Mouse (Mus musculus) spleen, adult 2 months (tissue): Measurements from ENCODE around the gene Tsc2. TPM values are rescaled to one million over a fixed set of nuclear protein-coding genes. Genes with fewer than 3 reads are reported as not detected.

Experiments
- DNase-seq, 2 experiments: peaks; one replicate each; pipeline versions ENCODE4 v3.0.0 to v3.0.0-alpha.2; 2012 to 2021; ENCODE audit warnings: low spot score in 2 of 2, low read depth in 1 of 2
- H3K27ac ChIP-seq: fragments of 200-500 bp; 2 replicates; pipeline ENCODE4 v1.5.1; 2012; ENCODE audit warnings: low read length, inconsistent platforms; ENCODE audit not compliant: insufficient read depth
- H3K27me3 ChIP-seq: fragments of 200-500 bp; 2 replicates; pipeline ENCODE4 v1.6.1; 2012; ENCODE audit warnings: mild to moderate bottlenecking, moderate library complexity, low read length, inconsistent platforms; ENCODE audit not compliant: control insufficient read depth, insufficient read depth
- H3K36me3 ChIP-seq: fragments of 200-500 bp; 2 replicates; pipeline ENCODE4 v1.6.1; 2012; ENCODE audit warnings: mild to moderate bottlenecking, low read length, inconsistent platforms; ENCODE audit not compliant: control insufficient read depth, insufficient read depth
- H3K4me1 ChIP-seq: fragments of 200-500 bp; 2 replicates; pipeline ENCODE4 v1.6.1; 2011; ENCODE audit warnings: inconsistent platforms; ENCODE audit not compliant: control insufficient read depth, insufficient read depth, insufficient read length
- H3K4me3 ChIP-seq: fragments of 200-500 bp; 2 replicates; pipeline ENCODE4 v1.5.1; 2011; ENCODE audit warnings: mild to moderate bottlenecking, inconsistent platforms; ENCODE audit not compliant: insufficient read depth, insufficient read length; ENCODE audit errors: extremely low read depth
- CTCF ChIP-seq: fragments of 200-500 bp; IDR thresholded peaks from 2 replicates; pipeline ENCODE4 v1.5.1; 2011; ENCODE audit warnings: mild to moderate bottlenecking, inconsistent platforms; ENCODE audit not compliant: insufficient read depth, insufficient read length, insufficient replicate concordance; ENCODE audit errors: extremely low read depth
- POLR2A ChIP-seq: fragments of 200-500 bp; IDR thresholded peaks from 2 replicates; pipeline ENCODE4 v1.6.1; 2011; ENCODE audit warnings: low read depth, low read length, inconsistent platforms
- WGBS: fragments of 180-500 bp; shearing (Covaris S2); methylation state at CpG from one replicate; pipeline ENCODE4 v1.1.7; 2018; 5-methylcytosine and 5-hydroxymethylcytosine counted together
- polyA plus RNA-seq: library from polyadenylated mRNA; depleted of rRNA; stranded (reverse); fragments of >200 nt; gene quantifications from 2 replicates; pipeline ENCODE4 v1.2.3, GENCODE M21; 2012

Gene Tsc2
- polyA plus RNA-seq, 1 experiment: 86.1 TPM

DNA sequence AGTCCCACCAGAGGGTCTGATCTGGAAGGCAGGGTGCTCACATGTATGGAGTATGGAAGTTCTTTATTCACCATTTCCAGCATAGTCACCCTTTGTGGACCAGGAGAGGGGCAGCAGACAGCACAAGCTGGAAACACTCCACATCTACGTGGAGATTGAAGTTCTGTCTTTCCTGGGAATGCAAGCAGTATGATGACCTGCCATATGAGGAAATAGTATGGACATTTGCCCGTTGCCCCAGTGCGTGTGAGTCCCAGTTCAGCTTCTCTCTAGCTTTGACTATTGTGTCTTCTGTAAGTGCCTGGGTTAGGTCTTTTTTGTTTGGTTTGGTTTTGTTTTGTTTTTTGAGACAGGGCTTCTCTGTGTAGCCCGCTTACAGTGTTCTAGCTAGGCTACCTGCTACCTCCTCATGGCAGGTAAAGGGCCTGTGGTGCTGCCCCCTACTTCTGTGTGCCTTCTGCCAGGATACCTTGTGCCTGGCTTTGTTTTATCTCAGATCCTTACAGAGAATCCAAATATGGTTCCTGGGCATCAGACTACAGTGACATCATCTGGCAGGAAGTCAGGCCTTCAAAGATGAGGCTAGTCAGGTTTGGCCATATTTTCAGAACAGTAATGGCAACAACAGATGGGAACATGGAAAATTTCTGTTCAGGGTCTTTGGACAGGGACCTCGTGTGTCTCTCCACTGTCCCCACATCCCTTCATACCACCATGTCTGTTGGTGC lies 72.0 kb downstream of the Tsc2 start:
- peaks cover 4% of the 10 kb centered on the region; the same call in 1 of the 2 replicates for H3K4me1 ChIP-seq

GRCm38 (mm10) chr17:24559146-24559545 lies 73.3 kb downstream of the Tsc2 start:
- H3K4me3 ChIP-seq: no peak overlapping the region
- no peak for TF ChIP-seq CTCF
- no peak for TF ChIP-seq POLR2A
- peaks cover 4% of the 10 kb centered on the region; the same call in 1 of the 2 replicates for H3K4me1 ChIP-seq
- no peak for DNase-seq
- H3K27me3 ChIP-seq: no peaks in the 10 kb centered on the region
- H3K27ac ChIP-seq: peak overlapping the region; percentile 51
- no peaks in the 10 kb centered on the region for H3K36me3 ChIP-seq
- 83% methylated on average over 3 of the region's 3 CpGs for WGBS

More for the DNA sequence above, 72.0 kb downstream of the Tsc2 start:
- Histone ChIP-seq H3K36me3 (peaks cover 3% of the 10 kb centered on the region), H3K27ac (no peak overlapping the region), H3K4me3 (no peak overlapping the region), H3K27me3 (no peaks in the 10 kb centered on the region)
- 89% methylated on average over 5 of the region's 5 CpGs for WGBS
- no peak for DNase-seq
- TF ChIP-seq POLR2A (no peak), CTCF (no peak)

DNA sequence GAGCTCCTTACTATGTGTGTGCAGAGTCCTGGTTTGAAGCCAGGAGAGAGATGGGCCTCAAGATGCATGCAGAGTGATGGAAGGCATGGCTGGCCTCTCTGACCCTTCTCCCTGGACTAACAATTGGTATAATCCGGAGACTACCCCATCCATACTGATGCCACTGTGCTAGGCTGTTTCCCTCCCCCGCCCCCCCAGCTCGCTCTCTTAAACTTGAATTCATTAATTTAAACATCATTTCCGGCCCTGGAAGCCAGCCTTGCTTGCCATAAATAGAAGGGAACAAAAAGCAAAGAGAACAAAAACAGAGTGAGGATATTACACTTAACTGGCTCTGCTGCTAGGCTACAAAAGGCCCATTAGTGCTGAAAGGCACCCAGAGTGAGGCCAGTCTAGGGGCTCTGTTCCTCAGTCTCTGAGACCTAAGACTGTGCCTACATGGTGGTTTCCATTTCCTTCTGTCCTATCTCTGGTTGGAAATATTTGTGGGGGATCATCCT lies 73.8 kb downstream of the Tsc2 start:
- Histone ChIP-seq H3K36me3 (no peaks in the 10 kb centered on the region), H3K4me1 (peaks cover 4% of the 10 kb centered on the region; the same call in 1 of the 2 replicates), H3K27me3 (no peaks in the 10 kb centered on the region), H3K4me3 (no peak overlapping the region), H3K27ac (peak overlapping the region; percentile 25)
- 31% methylated on average over 4 of the region's 4 CpGs for WGBS
- TF ChIP-seq CTCF (no peak), POLR2A (no peak)
- no peak for DNase-seq

GRCm38 (mm10) chr17:24557091-24557490 lies 75.3 kb downstream of the Tsc2 start:
- TF ChIP-seq CTCF (no peak), POLR2A (no peak)
- Histone ChIP-seq H3K27me3 (no peaks in the 10 kb centered on the region), H3K4me3 (no peak overlapping the region), H3K27ac (no peak overlapping the region), H3K4me1 (peaks cover 4% of the 10 kb centered on the region; the same call in 1 of the 2 replicates), H3K36me3 (no peaks in the 10 kb centered on the region)
- DNase-seq: no peak
- WGBS: 92% methylated on average over 7 of the region's 7 CpGs

GRCm38 (mm10) chr17:24551050-24551444 lies 81.4 kb downstream of the Tsc2 start:
- H3K27ac ChIP-seq: no peak overlapping the region
- no peak for DNase-seq
- H3K4me1 ChIP-seq: no peaks in the 10 kb centered on the region
- TF ChIP-seq POLR2A (no peak), CTCF (no peak)
- 72% methylated on average over 3 of the region's 3 CpGs for WGBS
- H3K27me3 ChIP-seq: no peaks in the 10 kb centered on the region
- H3K36me3 ChIP-seq: no peaks in the 10 kb centered on the region; the same call in 1 of the 2 replicates
- peak overlapping the region; percentile 77; the same call in 1 of the 2 replicates for H3K4me3 ChIP-seq

DNA sequence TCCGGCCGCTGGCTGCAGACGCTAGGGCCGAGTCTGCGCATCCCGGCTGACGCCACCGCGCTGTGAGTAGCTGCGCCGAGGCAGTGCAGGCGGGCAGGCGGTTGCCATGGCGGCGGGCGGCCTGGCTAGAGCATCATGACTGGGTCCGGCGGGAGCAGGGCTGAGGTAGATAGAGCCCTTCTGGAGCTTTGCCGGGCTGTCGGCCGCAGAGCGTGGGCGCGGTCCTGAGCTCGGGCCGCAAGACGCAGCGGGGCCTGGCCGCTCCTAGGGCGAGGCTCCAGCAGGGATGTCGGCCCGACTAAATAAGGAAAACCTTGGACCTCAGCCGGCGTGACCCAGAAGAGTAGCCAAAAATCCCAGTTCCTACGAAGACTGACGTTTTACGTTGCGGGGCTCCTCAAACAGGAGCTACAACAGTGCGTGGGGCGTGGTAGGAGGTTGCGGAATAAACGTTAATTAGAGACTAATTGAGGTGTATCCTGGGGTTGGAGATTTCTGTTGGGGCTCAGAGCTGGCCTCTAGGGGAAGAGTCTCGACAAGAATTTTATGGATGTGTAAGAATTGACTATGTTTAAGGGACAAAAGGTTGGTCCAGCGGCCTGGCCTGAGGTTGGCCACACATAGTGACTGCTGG lies 81.9 kb downstream of the Tsc2 start:
- H3K4me1 ChIP-seq: no peaks in the 10 kb centered on the region
- H3K36me3 ChIP-seq: no peaks in the 10 kb centered on the region; the same call in 1 of the 2 replicates
- TF ChIP-seq CTCF: no peak
- no peak for TF ChIP-seq POLR2A
- H3K27me3 ChIP-seq: no peaks in the 10 kb centered on the region
- H3K27ac ChIP-seq: peak overlapping the region; percentile 81
- 5% methylated on average over 44 of the region's 44 CpGs for WGBS
- peak overlapping the region; percentile 77 for H3K4me3 ChIP-seq
- peak; percentile 25 to 67 for DNase-seq
